Mouse (Mus musculus): ENCODE results near the gene Hist1h2bb. TPM values are rescaled to one million over a fixed set of nuclear protein-coding genes. Genes with fewer than 3 reads are reported as not detected.
A peak's percentile ranks its signal among the peaks of the same experiment; 100 is the strongest.
"Not testable (repeated sequence)": the region's sequence is repeated elsewhere in the genome, so short reads cannot be mapped to it uniquely, and the experiment has no call there.

The Hist1h2bb gene
- polyA plus RNA-seq, 1 experiment, result 11.5 TPM

DNA sequence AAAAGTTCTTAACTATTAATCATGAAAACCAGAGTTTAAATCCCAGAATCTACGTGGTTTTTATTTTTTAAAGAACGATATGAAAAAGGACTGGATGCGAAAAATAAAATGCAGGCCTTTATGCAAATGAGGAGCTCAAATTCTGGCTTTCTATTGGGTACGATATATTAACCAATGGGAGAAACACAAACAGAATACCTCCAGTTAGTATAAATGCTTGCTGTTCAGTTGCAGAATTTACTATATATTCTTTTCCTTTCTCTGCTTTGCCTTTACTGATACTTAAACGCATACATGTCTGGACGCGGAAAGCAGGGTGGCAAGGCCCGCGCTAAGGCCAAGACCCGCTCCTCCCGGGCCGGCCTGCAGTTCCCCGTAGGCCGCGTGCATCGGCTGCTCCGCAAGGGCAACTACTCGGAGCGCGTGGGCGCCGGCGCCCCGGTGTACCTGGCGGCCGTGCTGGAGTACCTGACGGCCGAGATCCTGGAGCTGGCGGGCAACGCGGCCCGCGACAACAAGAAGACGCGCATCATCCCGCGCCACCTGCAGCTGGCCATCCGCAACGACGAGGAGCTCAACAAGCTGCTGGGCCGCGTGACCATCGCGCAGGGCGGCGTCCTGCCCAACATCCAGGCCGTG, 4.4 kb downstream of the Hist1h2bb start, which contains the start of gene Hist1h2ab:
Gene Hist1h2ab, plus strand, starts transcription at position 288 of the 639 bp plus-strand sequence.
- Histone ChIP-seq H3K9ac (ENCODE audit: low read depth, poor library complexity, severe bottlenecking) (peak within 1 kb of the TSS; percentile 91), H3K4me3 (ENCODE audit: low read depth, low read length) (peak within 1 kb of the TSS; percentile 68), H3K27ac (ENCODE audit: insufficient read depth, low read length) (peak within 1 kb of the TSS; percentile 95)
- not testable (repeated sequence) for H3K36me3 ChIP-seq (ENCODE audit: control insufficient read depth, insufficient read depth, low read length, poor library complexity, severe bottlenecking); H3K9me3 ChIP-seq (replicated peaks; ENCODE audit: control insufficient read depth, insufficient read depth, low read length, poor library complexity, severe bottlenecking); H3K4me1 ChIP-seq (ENCODE audit: control insufficient read depth, insufficient read depth, low read length); H3K27me3 ChIP-seq (ENCODE audit: control insufficient read depth, insufficient read depth, low read length, poor library complexity, severe bottlenecking)
- TF ChIP-seq POLR2A (IDR thresholded peaks at IDR 0.05; ENCODE audit: insufficient read depth, low read length), result peak; percentile 80
- TF ChIP-seq EP300 (IDR thresholded peaks at IDR 0.05; ENCODE audit: insufficient read depth, low read depth, low read length), result 0 out of 2 replicates have a peak, but pooled peaks have one; percentile 31

DNA sequence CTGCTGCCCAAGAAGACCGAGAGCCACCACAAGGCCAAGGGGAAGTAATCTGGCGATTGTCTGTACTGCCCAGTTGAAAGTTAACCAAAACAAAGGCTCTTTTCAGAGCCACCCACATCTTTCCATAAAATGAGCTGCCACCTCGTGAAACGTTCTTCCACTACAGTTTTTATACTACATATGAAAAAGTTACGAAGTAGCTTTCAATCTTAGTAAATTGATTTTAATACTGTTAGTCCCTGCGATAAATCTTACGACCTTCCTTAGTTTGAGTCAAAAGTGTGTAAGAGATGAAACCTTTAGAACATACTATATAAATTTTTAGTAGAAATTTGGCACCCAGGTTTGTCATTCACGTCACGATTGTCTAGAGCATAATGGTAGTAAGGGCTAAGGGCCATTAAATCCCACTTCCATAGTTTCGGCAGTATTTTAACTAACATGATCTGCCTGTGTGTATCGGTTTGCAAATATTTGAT, 5.0 kb downstream of the Hist1h2bb start:
- Histone ChIP-seq H3K9ac (ENCODE audit: low read depth, poor library complexity, severe bottlenecking) (peak overlapping the region; percentile 91), H3K4me3 (ENCODE audit: low read depth, low read length) (peak overlapping the region; percentile 68), H3K27ac (ENCODE audit: insufficient read depth, low read length) (peak overlapping the region; percentile 95), H3K4me1 (ENCODE audit: control insufficient read depth, insufficient read depth, low read length) (peaks cover 2% of the 10 kb centered on the region), H3K9me3 (replicated peaks; ENCODE audit: control insufficient read depth, insufficient read depth, low read length, poor library complexity, severe bottlenecking) (no peaks in the 10 kb centered on the region), H3K36me3 (ENCODE audit: control insufficient read depth, insufficient read depth, low read length, poor library complexity, severe bottlenecking) (no peaks in the 10 kb centered on the region), H3K27me3 (ENCODE audit: control insufficient read depth, insufficient read depth, low read length, poor library complexity, severe bottlenecking) (no peaks in the 10 kb centered on the region)
- TF ChIP-seq CTCF (IDR thresholded peaks at IDR 0.05; ENCODE audit: low read depth, low read length) (no peak), EP300 (IDR thresholded peaks at IDR 0.05; ENCODE audit: insufficient read depth, low read depth, low read length) (no peak)

DNA sequence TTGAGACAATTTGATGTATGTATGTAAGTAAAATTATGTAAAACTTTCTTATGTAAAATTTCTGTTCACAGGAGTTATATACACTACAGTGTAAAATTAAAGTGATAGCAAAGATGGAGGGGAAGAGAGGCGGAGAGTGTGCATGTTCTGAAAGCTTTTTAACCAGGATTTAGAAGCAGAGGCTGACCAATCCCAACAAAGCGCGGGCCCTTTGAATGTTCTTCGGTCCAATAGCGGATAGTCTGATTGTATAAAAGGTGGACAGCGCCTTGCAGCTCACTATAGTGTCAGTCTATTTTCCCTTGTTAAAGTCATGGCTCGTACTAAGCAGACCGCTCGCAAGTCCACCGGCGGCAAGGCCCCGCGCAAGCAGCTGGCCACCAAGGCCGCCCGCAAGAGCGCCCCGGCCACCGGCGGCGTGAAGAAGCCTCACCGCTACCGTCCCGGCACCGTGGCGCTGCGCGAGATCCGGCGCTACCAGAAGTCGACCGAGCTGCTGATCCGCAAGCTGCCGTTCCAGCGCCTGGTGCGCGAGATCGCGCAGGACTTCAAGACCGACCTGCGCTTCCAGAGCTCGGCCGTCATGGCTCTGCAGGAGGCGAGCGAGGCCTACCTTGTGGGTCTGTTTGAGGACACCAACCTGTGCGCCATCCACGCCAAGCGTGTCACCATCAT, 5.7 kb downstream of the Hist1h2bb start, which contains the start of gene Hist1h3b:
Gene Hist1h3b, plus strand, starts transcription at position 201 of the 675 bp plus-strand sequence.
- not testable (repeated sequence) for H3K9me3 ChIP-seq (replicated peaks; ENCODE audit: control insufficient read depth, insufficient read depth, low read length, poor library complexity, severe bottlenecking); H3K36me3 ChIP-seq (ENCODE audit: control insufficient read depth, insufficient read depth, low read length, poor library complexity, severe bottlenecking); H3K27me3 ChIP-seq (ENCODE audit: control insufficient read depth, insufficient read depth, low read length, poor library complexity, severe bottlenecking); H3K4me1 ChIP-seq (ENCODE audit: control insufficient read depth, insufficient read depth, low read length)
- H3K27ac ChIP-seq (ENCODE audit: insufficient read depth, low read length), result peak within 1 kb of the TSS; percentile 95
- peak within 1 kb of the TSS; percentile 81 for H3K4me3 ChIP-seq (ENCODE audit: low read depth, low read length)
- peak; percentile 85 for TF ChIP-seq POLR2A (IDR thresholded peaks at IDR 0.05; ENCODE audit: insufficient read depth, low read length)
- H3K9ac ChIP-seq (ENCODE audit: low read depth, poor library complexity, severe bottlenecking), result peak within 1 kb of the TSS; percentile 96

DNA sequence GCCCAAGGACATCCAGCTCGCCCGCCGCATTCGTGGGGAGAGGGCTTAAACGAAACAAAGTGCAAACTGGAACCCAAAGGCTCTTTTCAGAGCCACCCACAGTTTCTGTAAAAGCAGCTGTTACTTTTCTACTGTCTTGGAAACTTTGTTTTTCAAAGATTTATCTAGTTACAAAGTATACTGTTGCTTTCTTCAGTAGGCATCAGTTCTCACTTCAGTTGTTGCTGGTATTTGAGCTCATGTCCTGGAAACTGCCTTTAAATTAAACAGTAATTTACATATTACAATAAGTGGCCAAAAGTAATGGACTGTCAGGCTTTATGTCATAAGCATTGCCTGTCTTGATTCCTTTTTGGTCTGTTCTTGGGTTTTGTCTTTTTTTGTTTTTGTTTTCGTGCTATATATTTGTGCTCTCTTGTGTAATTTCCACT, 6.2 kb downstream of the Hist1h2bb start:
- peak overlapping the region; percentile 81 for H3K4me3 ChIP-seq (ENCODE audit: low read depth, low read length)

DNA sequence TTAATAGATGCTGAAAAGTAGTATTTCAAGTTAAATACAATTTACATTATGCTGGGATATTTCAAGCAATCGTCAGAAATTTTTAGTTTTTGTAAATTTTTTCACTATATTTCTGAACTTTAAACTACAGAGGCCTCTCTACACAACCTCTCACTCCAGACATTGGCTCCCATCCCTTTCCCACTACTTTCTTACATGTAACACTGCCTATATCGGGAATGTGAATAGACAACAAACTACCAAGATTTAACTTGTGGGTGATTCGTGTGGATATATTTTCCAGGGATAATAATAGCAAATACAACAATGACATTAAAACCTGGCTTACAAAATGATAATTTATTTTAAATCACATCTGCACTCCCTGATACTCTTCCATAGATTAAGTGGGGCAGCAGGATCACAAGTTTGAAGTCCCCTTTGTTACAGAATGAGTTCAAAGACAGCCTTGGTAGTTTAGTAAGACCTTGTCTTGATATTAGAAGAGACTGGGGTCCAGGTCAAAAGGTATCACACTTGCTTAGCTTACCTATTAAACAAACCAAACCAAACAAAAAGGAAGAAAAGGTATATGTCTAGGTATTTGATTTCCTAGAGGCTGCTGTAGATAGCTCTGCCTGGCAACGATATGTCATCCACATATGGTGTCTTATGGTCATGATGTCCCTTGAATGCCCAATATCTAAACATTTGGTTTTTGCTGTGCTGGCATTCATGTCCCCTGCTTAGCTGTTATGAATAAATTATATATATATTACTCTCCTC, 7.0 kb downstream of the Hist1h2bb start:
- H3K9me3 ChIP-seq (replicated peaks; ENCODE audit: control insufficient read depth, insufficient read depth, low read length, poor library complexity, severe bottlenecking), result no peaks in the 10 kb centered on the region

More for the DNA sequence above, 6.2 kb downstream of the Hist1h2bb start:
- Histone ChIP-seq H3K9ac (ENCODE audit: low read depth, poor library complexity, severe bottlenecking) (peak overlapping the region; percentile 96), H3K4me1 (ENCODE audit: control insufficient read depth, insufficient read depth, low read length) (peaks cover 2% of the 10 kb centered on the region), H3K36me3 (ENCODE audit: control insufficient read depth, insufficient read depth, low read length, poor library complexity, severe bottlenecking) (no peaks in the 10 kb centered on the region), H3K27ac (ENCODE audit: insufficient read depth, low read length) (peak overlapping the region; percentile 85), H3K9me3 (replicated peaks; ENCODE audit: control insufficient read depth, insufficient read depth, low read length, poor library complexity, severe bottlenecking) (no peaks in the 10 kb centered on the region), H3K27me3 (ENCODE audit: control insufficient read depth, insufficient read depth, low read length, poor library complexity, severe bottlenecking) (no peaks in the 10 kb centered on the region)
- no peak for TF ChIP-seq EP300 (IDR thresholded peaks at IDR 0.05; ENCODE audit: insufficient read depth, low read depth, low read length)
- TF ChIP-seq CTCF (IDR thresholded peaks at IDR 0.05; ENCODE audit: low read depth, low read length), result no peak
- TF ChIP-seq POLR2A (IDR thresholded peaks at IDR 0.05; ENCODE audit: insufficient read depth, low read length), result no peak

More for the DNA sequence above, 7.0 kb downstream of the Hist1h2bb start:
- H3K36me3 ChIP-seq (ENCODE audit: control insufficient read depth, insufficient read depth, low read length, poor library complexity, severe bottlenecking), result no peaks in the 10 kb centered on the region
- H3K27me3 ChIP-seq (ENCODE audit: control insufficient read depth, insufficient read depth, low read length, poor library complexity, severe bottlenecking), result no peaks in the 10 kb centered on the region
- TF ChIP-seq POLR2A (IDR thresholded peaks at IDR 0.05; ENCODE audit: insufficient read depth, low read length) (no peak), CTCF (IDR thresholded peaks at IDR 0.05; ENCODE audit: low read depth, low read length) (no peak), EP300 (IDR thresholded peaks at IDR 0.05; ENCODE audit: insufficient read depth, low read depth, low read length) (no peak)
- peaks cover under 1% of the 10 kb centered on the region for H3K4me1 ChIP-seq (ENCODE audit: control insufficient read depth, insufficient read depth, low read length)
- H3K4me3 ChIP-seq (ENCODE audit: low read depth, low read length), result no peak overlapping the region
- H3K9ac ChIP-seq (ENCODE audit: low read depth, poor library complexity, severe bottlenecking), result peak overlapping the region; percentile 96
- no peak overlapping the region; the same call in 1 of the 2 replicates for H3K27ac ChIP-seq (ENCODE audit: insufficient read depth, low read length)

All from ES-Bruce4 (cell line).